Mouse (Mus musculus) megakaryocyte, embryonic 14.5 days (primary cell): Measurements from ENCODE around the gene Abi1.

Experiments used
- FLI1 ChIP-seq: IDR thresholded peaks from 2 replicates; pipeline ENCODE4 v1.6.1; 2012; ENCODE audit warnings: low read length, inconsistent platforms, mixed read lengths
- GATA1 ChIP-seq: IDR thresholded peaks from 3 replicates; pipeline ENCODE4 v1.6.1; 2012; ENCODE audit warnings: mixed read lengths, low read length, inconsistent platforms, borderline replicate concordance

DNA sequence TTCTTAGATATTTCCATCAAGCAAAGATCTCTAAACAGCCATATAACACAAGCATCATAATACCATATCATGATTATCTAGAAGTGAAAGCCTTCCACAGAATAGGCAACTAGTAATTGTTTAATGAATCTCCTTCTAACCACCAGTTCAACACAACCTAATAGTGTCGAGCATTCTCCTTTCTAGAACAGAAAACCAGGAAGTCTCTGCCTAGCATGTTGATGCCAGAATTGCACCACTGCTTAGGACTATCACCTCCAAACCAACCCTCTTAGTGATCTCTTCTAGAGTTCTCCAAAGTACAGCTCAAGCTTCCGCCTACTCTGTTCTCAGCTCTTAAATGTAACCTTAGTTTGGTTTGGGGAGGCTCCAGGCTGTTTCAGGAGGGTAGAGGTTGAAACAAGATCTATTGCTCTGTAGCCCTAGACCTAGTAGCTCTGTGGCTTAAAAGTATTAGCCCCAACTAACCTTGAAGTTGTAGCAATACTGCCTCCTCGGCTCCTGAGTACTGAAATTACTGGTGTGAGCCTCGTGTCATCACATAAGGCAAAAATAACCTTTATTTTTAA lies 16.2 kb downstream of the Abi1 start:
- TF ChIP-seq GATA1 = no peak
- TF ChIP-seq FLI1 = no peak
